Mouse (Mus musculus) lung, embryonic 16.5 days (tissue): Measurements from ENCODE around the gene Slc35e2. TPM values are rescaled to one million over a fixed set of nuclear protein-coding genes. Genes with fewer than 3 reads are reported as not detected.

Source experiments
- ATAC-seq: fragments of 200-750 bp; cut with Nextera tagmentation; 2 replicates; pipeline ENCODE4 v1.8.0; 2017; ENCODE audit warnings: low read depth, mild to moderate bottlenecking, moderate library complexity
- H3K27ac ChIP-seq: fragments of 300-500 bp; sonication (generic); 2 replicates; pipeline ENCODE4 v1.5.1; 2014; ENCODE audit warnings: mild to moderate bottlenecking, control low read depth, low read length
- H3K27me3 ChIP-seq: fragments of 300-500 bp; sonication (generic); 2 replicates; pipeline ENCODE4 v1.6.1; 2014; ENCODE audit warnings: low read depth, low read length, mixed read lengths; ENCODE audit not compliant: control insufficient read depth, insufficient read depth
- H3K36me3 ChIP-seq: fragments of 300-500 bp; sonication (generic); 2 replicates; pipeline ENCODE4 v1.6.1; 2014; ENCODE audit warnings: low read length; ENCODE audit not compliant: control insufficient read depth, insufficient read depth
- H3K4me1 ChIP-seq: fragments of 300-500 bp; sonication (generic); replicated peaks from 2 replicates; pipeline ENCODE4 v1.6.1; 2014; ENCODE audit warnings: low read length, mixed read lengths; ENCODE audit not compliant: control insufficient read depth, insufficient read depth
- H3K4me2 ChIP-seq: fragments of 300-500 bp; sonication (generic); 2 replicates; pipeline ENCODE4 v1.6.1; 2014; ENCODE audit warnings: low read depth, low read length, control low read depth
- H3K4me3 ChIP-seq: fragments of 300-500 bp; sonication (generic); 2 replicates; pipeline ENCODE4 v1.5.1; 2014; ENCODE audit warnings: mild to moderate bottlenecking, low read length, control low read depth
- H3K9ac ChIP-seq: fragments of 300-500 bp; sonication (generic); 2 replicates; pipeline ENCODE4 v1.6.1; 2014; ENCODE audit warnings: low read length, control low read depth
- H3K9me3 ChIP-seq: fragments of 300-500 bp; sonication (generic); 2 replicates; pipeline ENCODE4 v1.6.1; 2016; ENCODE audit warnings: low read length; ENCODE audit not compliant: control insufficient read depth
- WGBS: fragments of 180-500 bp; shearing (Covaris S2); extraction: QIAGEN DNeasy Blood & Tissue Kit; methylation state at CpG from one replicate; pipeline ENCODE4 v1.1.7; 2014; 5-methylcytosine and 5-hydroxymethylcytosine counted together
- polyA plus RNA-seq: library from polyadenylated mRNA; unstranded; fragments of >200 nt; fragmentation: Nextera tagmentation; extraction: Ambion mirVana; gene quantifications from 2 replicates; pipeline ENCODE4 v1.2.1, GENCODE M21; 2015

Slc35e2 gene
- polyA plus RNA-seq: 5.9 and 6.5 TPM in 2 replicates

DNA sequence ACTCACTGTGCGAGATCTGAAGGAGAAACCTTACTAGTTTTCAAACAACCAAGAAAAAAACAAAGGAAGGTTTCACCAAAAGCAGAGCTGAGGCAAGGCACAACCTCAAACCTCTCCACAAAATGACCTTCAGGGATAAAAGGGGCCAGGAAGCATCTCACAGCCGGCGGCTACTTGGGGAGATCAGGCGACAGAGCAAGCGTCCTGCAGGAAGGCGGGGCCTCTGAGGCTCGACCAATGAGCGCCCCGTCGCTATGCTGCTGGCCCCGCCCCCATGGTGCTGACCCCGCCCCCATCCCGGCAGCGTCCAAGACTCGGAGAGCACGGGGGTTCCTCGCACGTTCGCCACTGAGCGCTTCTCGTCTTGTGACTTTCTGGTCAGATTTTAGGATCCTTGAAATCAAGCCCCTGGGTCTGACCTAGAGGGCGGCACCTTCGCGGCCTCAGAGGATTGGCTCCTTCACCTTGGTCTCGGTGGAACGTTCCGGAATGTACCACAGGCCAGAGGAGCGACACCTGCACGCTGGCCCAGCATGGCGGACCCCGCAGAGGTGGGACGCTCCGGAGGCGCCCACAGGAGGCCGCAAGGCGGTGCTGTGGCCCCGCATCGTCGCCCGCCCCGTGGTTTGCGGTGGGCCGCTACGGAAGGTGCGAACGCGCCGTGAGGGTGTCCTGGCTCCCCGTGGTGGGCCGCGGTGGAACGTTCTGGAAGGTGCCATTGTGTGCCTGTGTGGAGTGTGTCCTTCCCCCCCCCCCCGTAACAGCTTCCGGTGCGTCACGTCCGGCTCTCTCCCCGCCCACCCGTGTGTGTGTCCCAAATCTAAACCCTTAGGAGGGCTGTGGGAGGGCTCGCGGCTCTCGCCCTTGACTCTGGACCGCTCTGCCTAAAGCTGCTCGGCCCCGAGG lies at the start of gene Slc35e2:
Gene Slc35e2, plus strand, starts transcription at position 326 of the 906 bp plus-strand sequence.
- Histone ChIP-seq H3K27ac (peak within 1 kb of the TSS; percentile 99), H3K36me3 (0 out of 2 replicates have a peak, but pooled peaks cover 3% of the 10 kb centered on the region), H3K9ac (peak within 1 kb of the TSS; percentile 94), H3K4me2 (peak within 1 kb of the TSS; percentile 77), H3K4me3 (peak within 1 kb of the TSS; percentile 85), H3K9me3 (no peaks in the 10 kb centered on the region; the same call in 1 of the 2 replicates), H3K4me1 (0 out of 2 replicates have a peak, but pooled peaks cover 5% of the 10 kb centered on the region), H3K27me3 (no peaks in the 10 kb centered on the region)
- under 1% methylated on average over 55 of the region's 65 CpGs for WGBS
- peak; percentile 98 for ATAC-seq

DNA sequence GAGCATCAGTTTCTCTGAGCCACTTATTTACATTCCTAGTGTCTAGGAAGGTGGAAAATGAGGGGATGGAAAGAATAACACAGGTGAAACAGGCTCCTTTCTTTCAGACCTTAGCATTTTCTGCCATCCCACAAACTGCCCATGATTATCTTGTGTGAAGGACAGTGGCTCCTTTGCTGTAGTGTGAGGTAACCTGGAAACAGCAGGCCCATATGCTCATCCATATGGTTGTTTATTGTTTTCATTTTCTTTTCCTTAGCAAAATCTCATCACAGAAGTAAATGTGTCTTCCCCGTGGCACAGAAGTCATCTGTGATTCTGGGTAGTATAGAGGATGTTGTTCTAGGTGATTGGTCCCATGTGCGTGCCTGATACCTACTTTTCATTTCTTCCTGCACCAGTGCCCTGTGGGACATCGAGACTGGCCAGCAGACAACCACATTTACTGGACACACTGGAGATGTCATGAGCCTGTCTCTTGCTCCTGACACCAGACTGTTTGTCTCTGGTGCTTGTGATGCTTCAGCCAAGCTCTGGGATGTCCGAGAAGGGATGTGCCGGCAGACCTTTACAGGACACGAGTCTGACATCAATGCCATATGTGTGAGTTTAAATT lies 48.2 kb upstream of the Slc35e2 start:
- Histone ChIP-seq H3K4me1 (no peaks in the 10 kb centered on the region), H3K4me3 (no peak overlapping the region), H3K9me3 (no peaks in the 10 kb centered on the region), H3K4me2 (no peak overlapping the region), H3K36me3 (peaks cover 62% of the 10 kb centered on the region), H3K27me3 (no peaks in the 10 kb centered on the region), H3K27ac (no peak overlapping the region), H3K9ac (no peak overlapping the region)
- WGBS: 89% methylated on average over 6 of the region's 6 CpGs
- no peak for ATAC-seq

DNA sequence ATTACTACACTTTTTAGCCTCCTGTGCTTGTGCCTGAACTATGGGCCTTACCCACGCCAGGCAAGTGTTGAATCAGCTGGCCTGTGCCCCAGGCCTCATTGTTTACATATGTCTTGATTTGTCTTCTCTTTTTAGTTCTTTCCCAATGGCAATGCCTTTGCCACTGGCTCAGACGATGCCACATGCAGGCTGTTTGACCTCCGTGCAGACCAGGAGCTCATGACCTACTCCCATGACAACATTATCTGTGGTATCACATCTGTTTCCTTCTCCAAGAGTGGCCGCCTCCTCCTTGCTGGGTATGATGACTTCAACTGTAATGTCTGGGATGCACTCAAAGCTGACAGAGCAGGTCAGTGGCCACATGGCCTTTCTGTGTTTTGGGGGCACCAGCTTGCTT lies 46.3 kb upstream of the Slc35e2 start:
- Histone ChIP-seq H3K9me3 (no peaks in the 10 kb centered on the region), H3K27me3 (no peaks in the 10 kb centered on the region), H3K9ac (no peak overlapping the region), H3K27ac (no peak overlapping the region), H3K36me3 (peaks cover 72% of the 10 kb centered on the region), H3K4me3 (no peak overlapping the region), H3K4me2 (no peak overlapping the region), H3K4me1 (no peaks in the 10 kb centered on the region)
- no peak for ATAC-seq
- 67% methylated on average over 4 of the region's 4 CpGs for WGBS

DNA sequence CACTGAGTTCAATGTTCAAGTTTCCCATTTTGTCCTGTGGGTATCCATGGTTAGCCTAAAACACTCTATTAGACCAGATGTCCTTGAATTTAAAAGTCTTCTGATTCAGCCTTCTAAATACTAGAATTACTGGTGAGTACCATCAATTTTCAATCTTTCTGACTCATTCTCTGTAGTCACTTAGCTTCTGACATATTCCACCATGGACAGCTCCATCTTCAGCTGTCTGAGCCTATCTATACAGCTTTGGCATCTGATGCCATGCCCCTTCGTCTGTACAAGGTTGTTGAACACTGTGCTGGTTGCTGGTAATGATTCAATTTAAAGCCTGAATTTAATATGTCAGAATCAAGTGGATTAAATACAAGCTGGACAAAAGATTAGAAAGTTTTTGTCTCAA lies 45.8 kb upstream of the Slc35e2 start:
- Histone ChIP-seq H3K27ac (no peak overlapping the region), H3K9me3 (no peaks in the 10 kb centered on the region), H3K27me3 (no peaks in the 10 kb centered on the region), H3K36me3 (peaks cover 78% of the 10 kb centered on the region), H3K4me1 (peaks cover 3% of the 10 kb centered on the region; the same call in 1 of the 2 replicates), H3K9ac (no peak overlapping the region), H3K4me2 (no peak overlapping the region), H3K4me3 (no peak overlapping the region)
- WGBS: 55% methylated on average over 1 of the region's 1 CpGs
- ATAC-seq: no peak

DNA sequence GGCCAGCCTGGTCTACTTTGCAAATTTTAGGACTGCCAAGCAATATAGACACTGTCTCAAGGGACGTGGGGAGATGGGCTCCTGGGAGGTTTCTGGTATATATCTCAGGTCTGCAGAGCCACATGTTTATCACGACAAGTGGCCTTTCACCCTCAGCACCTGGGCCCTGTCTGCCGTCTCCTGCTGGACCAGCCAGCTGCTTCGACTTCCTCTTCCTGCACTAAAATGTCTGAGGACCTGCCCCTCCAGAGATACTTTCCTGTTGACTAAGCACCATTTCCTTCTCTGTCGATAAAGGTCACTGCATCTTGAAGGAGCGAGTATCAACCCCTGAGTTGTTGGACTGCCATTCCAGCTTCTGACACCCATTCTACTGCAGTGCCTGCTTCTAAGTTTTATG lies 41.8 kb upstream of the Slc35e2 start:
- H3K27ac ChIP-seq: no peak overlapping the region
- 45% methylated on average over 6 of the region's 6 CpGs for WGBS
- no peak for ATAC-seq

GRCm38 (mm10) chr4:155560932-155561331 lies 40.3 kb upstream of the Slc35e2 start:
- WGBS: 45% methylated on average over 2 of the region's 2 CpGs
- Histone ChIP-seq H3K4me2 (no peak overlapping the region), H3K4me3 (no peak overlapping the region), H3K4me1 (peaks cover 35% of the 10 kb centered on the region), H3K9me3 (no peaks in the 10 kb centered on the region), H3K27ac (peak overlapping the region; percentile 34; the same call in 1 of the 2 replicates), H3K9ac (0 out of 2 replicates have a peak overlapping the region, but pooled peaks have one; percentile 6), H3K36me3 (peaks cover 41% of the 10 kb centered on the region), H3K27me3 (no peaks in the 10 kb centered on the region)
- no peak for ATAC-seq

More for the DNA sequence above, 41.8 kb upstream of the Slc35e2 start:
- Histone ChIP-seq H3K27me3 (no peaks in the 10 kb centered on the region), H3K4me3 (no peak overlapping the region), H3K4me2 (no peak overlapping the region), H3K9ac (no peak overlapping the region), H3K9me3 (no peaks in the 10 kb centered on the region), H3K4me1 (peaks cover 26% of the 10 kb centered on the region), H3K36me3 (peaks cover 55% of the 10 kb centered on the region)

- no peak for ATAC-seq
- Histone ChIP-seq H3K4me3 (peak within 1 kb of the TSS; percentile 84), H3K4me2 (peak within 1 kb of the TSS; percentile 77), H3K27me3 (no peaks in the 10 kb centered on the region), H3K27ac (peak within 1 kb of the TSS; percentile 90), H3K9me3 (no peaks in the 10 kb centered on the region), H3K4me1 (peaks cover 39% of the 10 kb centered on the region), H3K9ac (peak within 1 kb of the TSS; percentile 62), H3K36me3 (peaks cover 33% of the 10 kb centered on the region)
- WGBS: 47% methylated on average over 7 of the region's 7 CpGs
These were observed 39.4 kb upstream of the Slc35e2 start, which contains the start of gene Nadk for GRCm38 (mm10) chr4:155561661-155562442. Gene Nadk, plus strand, starts transcription at chr4:155562378.

DNA sequence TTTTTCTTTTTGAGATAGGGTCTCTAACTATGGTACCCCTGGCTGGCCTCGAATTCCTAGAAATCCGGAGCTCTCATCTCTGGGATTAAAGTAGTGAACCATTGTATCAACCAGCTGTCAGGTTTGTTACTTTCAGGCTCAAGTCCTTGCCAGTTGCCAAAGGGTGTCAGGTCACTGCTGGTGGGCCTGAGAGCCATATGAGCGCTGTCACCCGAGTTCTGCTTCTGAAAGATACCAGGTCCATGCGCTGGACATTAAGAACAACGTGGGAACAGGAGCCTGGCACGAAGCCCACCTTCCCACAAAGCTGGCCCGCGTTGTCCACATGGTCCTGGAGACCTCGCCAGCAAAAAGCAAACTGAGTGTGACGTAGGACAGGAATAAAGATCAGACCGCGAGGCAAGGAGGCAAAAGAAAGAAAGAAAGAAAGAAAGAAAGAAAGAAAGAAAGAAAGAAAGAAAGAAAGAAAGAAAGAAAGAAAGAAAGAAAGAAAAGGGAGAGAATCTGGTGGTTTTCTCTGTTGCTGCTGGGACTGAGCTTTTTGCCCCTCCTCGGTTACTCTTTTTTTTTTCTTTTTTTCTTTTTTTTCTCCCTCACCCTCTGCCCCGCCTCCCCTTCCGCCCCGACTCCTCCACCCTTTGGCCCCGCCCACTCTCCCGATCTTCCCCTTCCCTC lies 38.4 kb upstream of the Slc35e2 start:
- peak overlapping the region; percentile 62 for H3K9ac ChIP-seq
- 2% methylated on average over 19 of the region's 19 CpGs for WGBS
- H3K4me1 ChIP-seq: peaks cover 39% of the 10 kb centered on the region
- no peaks in the 10 kb centered on the region for H3K27me3 ChIP-seq
- peak overlapping the region; percentile 77 for H3K4me2 ChIP-seq
- H3K36me3 ChIP-seq: peaks cover 27% of the 10 kb centered on the region
- peak overlapping the region; percentile 90 for H3K27ac ChIP-seq
- no peaks in the 10 kb centered on the region for H3K9me3 ChIP-seq
- ATAC-seq: peak; percentile 26
- peak overlapping the region; percentile 84 for H3K4me3 ChIP-seq
